8 mouse cellular contexts compared by ENCODE assay signal in the genomic region with DNA sequence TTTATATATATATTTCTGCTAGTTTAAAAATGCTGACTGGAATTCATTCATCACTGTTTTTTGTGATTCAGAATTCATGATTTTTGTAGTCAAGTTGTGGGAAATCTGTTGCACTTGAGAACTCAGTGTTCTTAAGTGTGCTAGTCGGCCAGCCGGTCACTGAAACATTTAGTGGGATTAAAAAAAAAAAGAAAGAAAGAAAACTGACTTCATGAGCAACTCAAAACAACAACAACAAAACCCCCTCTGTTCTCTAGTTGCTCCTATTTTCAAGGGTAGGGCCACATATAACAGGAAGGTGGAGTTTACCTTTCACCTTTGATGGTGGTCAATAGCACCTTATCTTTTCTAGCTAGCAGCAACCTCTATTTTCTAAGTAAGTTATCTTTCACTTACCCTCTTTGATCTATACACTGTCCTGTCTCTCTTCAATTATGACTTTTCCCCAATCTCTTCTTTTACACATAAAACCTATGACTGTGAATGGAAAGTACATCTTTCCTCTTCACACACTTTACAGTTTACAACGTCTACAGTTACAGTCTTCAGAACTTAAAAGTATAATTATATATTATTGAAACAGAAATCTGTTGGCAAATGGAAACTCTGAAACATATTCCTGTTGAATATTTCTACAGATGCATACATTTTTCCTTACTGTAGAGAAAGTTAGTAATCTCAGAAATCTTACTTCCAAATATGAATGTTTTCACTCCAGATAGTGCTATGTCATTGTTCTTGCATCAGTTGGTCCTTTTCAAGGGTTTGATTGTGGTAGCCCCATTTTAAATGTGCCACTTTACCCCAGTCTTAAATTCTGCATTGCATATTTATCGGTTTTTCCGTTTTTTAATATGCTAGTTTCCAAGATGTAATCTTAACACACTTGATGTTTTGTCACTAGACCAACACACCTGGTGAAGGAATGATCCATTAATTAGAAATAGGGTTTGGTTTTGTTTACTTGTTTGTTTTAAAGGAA. TPM values are rescaled to one million over a fixed set of nuclear protein-coding genes. Genes with fewer than 3 reads are reported as not detected.
DNase-seq lines count a peak whose midpoint lies in the region; ATAC-seq and TF ChIP-seq lines count a peak whose summit lies in the region.

No protein-coding gene starts in this region.

- H3K36me3 ChIP-seq in megakaryocyte, embryonic 14.5 days (replicated peaks; ENCODE audit: low read length), result peaks cover 10% of the 10 kb centered on the region
- peaks cover 7% of the 10 kb centered on the region; the same call in 1 of the 2 replicates for H3K36me3 ChIP-seq in limb, embryonic 12.5 days
- no peaks in the 10 kb centered on the region for H3K36me3 ChIP-seq in stomach, embryonic 14.5 days (ENCODE audit: control insufficient read depth, insufficient read depth, low read length)

- H3K4me3 ChIP-seq in megakaryocyte, embryonic 14.5 days (replicated peaks), result peak overlapping the region; percentile 99
- H3K4me3 ChIP-seq in embryonic fibroblast, embryonic 13.5 days (ENCODE audit: insufficient read depth, low read length), result peak overlapping the region; percentile 92
- peak overlapping the region; percentile 97 for H3K4me3 ChIP-seq in limb, embryonic 12.5 days (replicated peaks)
- H3K4me3 ChIP-seq in stomach, embryonic 14.5 days (ENCODE audit: low read depth, low read length), result peak overlapping the region; percentile 94

- H3K27ac ChIP-seq in embryonic fibroblast, embryonic 13.5 days (ENCODE audit: insufficient read depth, low read length), result peak overlapping the region; percentile 83
- H3K27ac ChIP-seq in limb, embryonic 12.5 days, result no peak overlapping the region
- no peak overlapping the region for H3K27ac ChIP-seq in stomach, embryonic 14.5 days (ENCODE audit: low read length)

- peaks cover 11% of the 10 kb centered on the region for H3K4me1 ChIP-seq in megakaryocyte, embryonic 14.5 days
- no peaks in the 10 kb centered on the region for H3K4me1 ChIP-seq in embryonic fibroblast, embryonic 13.5 days (ENCODE audit: control insufficient read depth, insufficient read depth, low read length)
- peaks cover 12% of the 10 kb centered on the region for H3K4me1 ChIP-seq in limb, embryonic 12.5 days (replicated peaks)
- no peaks in the 10 kb centered on the region for H3K4me1 ChIP-seq in stomach, embryonic 14.5 days (ENCODE audit: control insufficient read depth, insufficient read depth, low read length)

- DNase-seq in MN1 (ENCODE audit: low spot score), result no peak
- no peak for DNase-seq in adrenal gland, postnatal 14 days
- no peak for DNase-seq in ovary, adult 18-20 months (ENCODE audit: low spot score)

- 41% methylated on average over 5 of the region's 5 CpGs for WGBS in limb, embryonic 12.5 days
- 24% methylated on average over 5 of the region's 5 CpGs for WGBS in stomach, embryonic 14.5 days

- H3K9ac ChIP-seq in limb, embryonic 12.5 days (replicated peaks), result no peak overlapping the region
- peak overlapping the region; percentile 30; the same call in 1 of the 2 replicates for H3K9ac ChIP-seq in stomach, embryonic 14.5 days (replicated peaks; ENCODE audit: low read depth, low read length)

- H3K27me3 ChIP-seq in megakaryocyte, embryonic 14.5 days (replicated peaks), result no peaks in the 10 kb centered on the region
- H3K27me3 ChIP-seq in limb, embryonic 12.5 days, result no peaks in the 10 kb centered on the region
- no peaks in the 10 kb centered on the region for H3K27me3 ChIP-seq in stomach, embryonic 14.5 days (ENCODE audit: control insufficient read depth, insufficient read depth, low read length)

- H3K9me3 ChIP-seq in megakaryocyte, embryonic 14.5 days, result no peaks in the 10 kb centered on the region
- no peaks in the 10 kb centered on the region for H3K9me3 ChIP-seq in limb, embryonic 12.5 days
- H3K9me3 ChIP-seq in stomach, embryonic 14.5 days (ENCODE audit: control insufficient read depth, low read depth, low read length), result no peaks in the 10 kb centered on the region

- TF ChIP-seq POLR2A in embryonic fibroblast, embryonic 13.5 days (IDR thresholded peaks at IDR 0.05; ENCODE audit: low read depth, low read length), result no peak

- no peak for ATAC-seq in megakaryocyte, adult 5-6 weeks (ENCODE audit: poor library complexity, severe bottlenecking)
- no peak for ATAC-seq in limb, embryonic 12.5 days (ENCODE audit: insufficient number of reproducible peaks, insufficient read depth, low FRiP score, low TSS enrichment, low read depth)
- ATAC-seq in stomach, embryonic 14.5 days (ENCODE audit: insufficient number of reproducible peaks, insufficient read depth, low FRiP score, low read depth), result no peak

- peak overlapping the region; percentile 100 for H3K4me2 ChIP-seq in limb, embryonic 12.5 days
- H3K4me2 ChIP-seq in stomach, embryonic 14.5 days (replicated peaks; ENCODE audit: low read depth, low read length), result peak overlapping the region; percentile 93

- no peak for TF ChIP-seq CTCF in embryonic fibroblast, embryonic 13.5 days (IDR thresholded peaks at IDR 0.05; ENCODE audit: borderline replicate concordance, insufficient read depth, low read length)

RNA-seq across cellular contexts. Expression of a gene that starts 4.5 kb away (rescaled TPM):
- 8.0 and 14.5 TPM in 2 replicates for polyA plus RNA-seq in megakaryocyte, embryonic 14.5 days (2012; ENCODE audit: insufficient read depth, low replicate concordance)
- 24.6 and 27.2 TPM in 2 replicates for total RNA-seq in megakaryocyte, adult 5-6 weeks (2015)
- total RNA-seq in megakaryocyte, adult 5-6 weeks (2017), result 13.9 and 15.7 TPM in 2 replicates
- 94.4 and 114 TPM in 2 replicates for polyA plus RNA-seq in embryonic fibroblast, embryonic 13.5 days (2011; ENCODE audit: insufficient read length, low read depth, missing spikeins)
- 12.6 and 14.5 TPM in 2 replicates for polyA plus RNA-seq in limb, embryonic 12.5 days (2016; fragmentation: Nextera tagmentation; extraction: Ambion mirVana)
- polyA plus RNA-seq in stomach, embryonic 14.5 days (2014; fragmentation: Nextera tagmentation; extraction: Ambion mirVana), result 15.0 and 16.5 TPM in 2 replicates
- total RNA-seq in adrenal gland, postnatal 14 days (2021), result 33.3 and 35.2 TPM in 2 replicates
